Mouse (Mus musculus): ENCODE measurements at regions not wholly inside any gene's neighbourhood (a gene's known extent, or its start where the extent isn't known, plus 50 kb on each side); places are given as distances from the start of the nearest gene placed in this dataset.

- Histone ChIP-seq H3K4me3 (ENCODE audit: low read depth, low read length) (no peak overlapping the region), H3K9me3 (replicated peaks; ENCODE audit: control insufficient read depth, low read length) (no peaks in the 10 kb centered on the region), H3K27me3 (ENCODE audit: control insufficient read depth, insufficient read depth, low read depth, low read length) (no peaks in the 10 kb centered on the region), H3K4me1 (ENCODE audit: control insufficient read depth, low read depth, low read length) (no peaks in the 10 kb centered on the region), H3K27ac (ENCODE audit: low read length) (no peak overlapping the region), H3K4me2 (ENCODE audit: low read depth, low read length) (no peak overlapping the region), H3K9ac (ENCODE audit: low read depth, low read length) (no peak overlapping the region), H3K36me3 (ENCODE audit: control insufficient read depth, insufficient read depth) (no peaks in the 10 kb centered on the region)
- no peak for ATAC-seq (ENCODE audit: low read depth)
Measured at GRCm38 (mm10) chr12:35336314-35336713, 198.5 kb downstream of the Ahr start.

GRCm38 (mm10) chr12:35334344-35335075, 200.3 kb downstream of the Ahr start:
- no peak for ATAC-seq (ENCODE audit: low read depth)
- WGBS (ENCODE audit: insufficient replicate concordance): 69% methylated on average over 10 of the region's 10 CpGs

GRCm38 (mm10) chr12:35331303-35331702, 203.5 kb downstream of the Ahr start:
- no peaks in the 10 kb centered on the region for H3K27me3 ChIP-seq (ENCODE audit: control insufficient read depth, insufficient read depth, low read depth, low read length)
- H3K4me2 ChIP-seq (ENCODE audit: low read depth, low read length): no peak overlapping the region
- no peaks in the 10 kb centered on the region for H3K4me1 ChIP-seq (ENCODE audit: control insufficient read depth, low read depth, low read length)
- no peak overlapping the region for H3K27ac ChIP-seq (ENCODE audit: low read length)
- H3K4me3 ChIP-seq (ENCODE audit: low read depth, low read length): no peak overlapping the region
- H3K36me3 ChIP-seq (ENCODE audit: control insufficient read depth, insufficient read depth): no peaks in the 10 kb centered on the region
- H3K9me3 ChIP-seq (replicated peaks; ENCODE audit: control insufficient read depth, low read length): no peaks in the 10 kb centered on the region
- WGBS (ENCODE audit: insufficient replicate concordance): 74% methylated on average over 3 of the region's 3 CpGs
- ATAC-seq (ENCODE audit: low read depth): no peak
- H3K9ac ChIP-seq (ENCODE audit: low read depth, low read length): no peak overlapping the region

More at GRCm38 (mm10) chr12:35334344-35335075, 200.3 kb downstream of the Ahr start:
- H3K27ac ChIP-seq (ENCODE audit: low read length): no peak overlapping the region
- H3K4me3 ChIP-seq (ENCODE audit: low read depth, low read length): no peak overlapping the region
- no peaks in the 10 kb centered on the region for H3K9me3 ChIP-seq (replicated peaks; ENCODE audit: control insufficient read depth, low read length)
- H3K4me1 ChIP-seq (ENCODE audit: control insufficient read depth, low read depth, low read length): no peaks in the 10 kb centered on the region
- no peak overlapping the region for H3K9ac ChIP-seq (ENCODE audit: low read depth, low read length)
- no peaks in the 10 kb centered on the region for H3K27me3 ChIP-seq (ENCODE audit: control insufficient read depth, insufficient read depth, low read depth, low read length)
- no peaks in the 10 kb centered on the region for H3K36me3 ChIP-seq (ENCODE audit: control insufficient read depth, insufficient read depth)
- no peak overlapping the region for H3K4me2 ChIP-seq (ENCODE audit: low read depth, low read length)

GRCm38 (mm10) chr12:35329699-35330098, 205.1 kb downstream of the Ahr start:
- H3K27me3 ChIP-seq (ENCODE audit: control insufficient read depth, insufficient read depth, low read depth, low read length): no peaks in the 10 kb centered on the region
- no peaks in the 10 kb centered on the region for H3K9me3 ChIP-seq (replicated peaks; ENCODE audit: control insufficient read depth, low read length)
- no peak for ATAC-seq (ENCODE audit: low read depth)
- H3K27ac ChIP-seq (ENCODE audit: low read length): no peak overlapping the region
- H3K4me2 ChIP-seq (ENCODE audit: low read depth, low read length): no peak overlapping the region
- no peaks in the 10 kb centered on the region for H3K36me3 ChIP-seq (ENCODE audit: control insufficient read depth, insufficient read depth)
- 51% methylated on average over 6 of the region's 6 CpGs for WGBS (ENCODE audit: insufficient replicate concordance)
- no peak overlapping the region for H3K9ac ChIP-seq (ENCODE audit: low read depth, low read length)
- H3K4me1 ChIP-seq (ENCODE audit: control insufficient read depth, low read depth, low read length): no peaks in the 10 kb centered on the region
- H3K4me3 ChIP-seq (ENCODE audit: low read depth, low read length): no peak overlapping the region

GRCm38 (mm10) chr12:35319571-35319970, 215.3 kb downstream of the Ahr start:
- no peak overlapping the region for H3K9ac ChIP-seq (ENCODE audit: low read depth, low read length)
- no peak overlapping the region for H3K4me2 ChIP-seq (ENCODE audit: low read depth, low read length)
- H3K36me3 ChIP-seq (ENCODE audit: control insufficient read depth, insufficient read depth): no peaks in the 10 kb centered on the region
- no peaks in the 10 kb centered on the region for H3K9me3 ChIP-seq (replicated peaks; ENCODE audit: control insufficient read depth, low read length)
- WGBS (ENCODE audit: insufficient replicate concordance): 54% methylated on average over 4 of the region's 4 CpGs
- H3K27me3 ChIP-seq (ENCODE audit: control insufficient read depth, insufficient read depth, low read depth, low read length): no peaks in the 10 kb centered on the region
- H3K4me1 ChIP-seq (ENCODE audit: control insufficient read depth, low read depth, low read length): no peaks in the 10 kb centered on the region
- H3K4me3 ChIP-seq (ENCODE audit: low read depth, low read length): no peak overlapping the region
- no peak overlapping the region for H3K27ac ChIP-seq (ENCODE audit: low read length)
- no peak for ATAC-seq (ENCODE audit: low read depth)

GRCm38 (mm10) chr12:35317046-35317445, 217.8 kb downstream of the Ahr start:
- H3K36me3 ChIP-seq (ENCODE audit: control insufficient read depth, insufficient read depth): no peaks in the 10 kb centered on the region
- no peak for ATAC-seq (ENCODE audit: low read depth)
- 19% methylated on average over 3 of the region's 3 CpGs for WGBS (ENCODE audit: insufficient replicate concordance)

GRCm38 (mm10) chr12:35314035-35314434, 220.8 kb downstream of the Ahr start:
- no peaks in the 10 kb centered on the region for H3K9me3 ChIP-seq (replicated peaks; ENCODE audit: control insufficient read depth, low read length)
- H3K4me1 ChIP-seq (ENCODE audit: control insufficient read depth, low read depth, low read length): no peaks in the 10 kb centered on the region
- H3K9ac ChIP-seq (ENCODE audit: low read depth, low read length): no peak overlapping the region
- peak; percentile 54 for ATAC-seq (ENCODE audit: low read depth)
- H3K36me3 ChIP-seq (ENCODE audit: control insufficient read depth, insufficient read depth): no peaks in the 10 kb centered on the region
- no peak overlapping the region for H3K27ac ChIP-seq (ENCODE audit: low read length)
- H3K4me2 ChIP-seq (ENCODE audit: low read depth, low read length): no peak overlapping the region
- no peaks in the 10 kb centered on the region for H3K27me3 ChIP-seq (ENCODE audit: control insufficient read depth, insufficient read depth, low read depth, low read length)
- H3K4me3 ChIP-seq (ENCODE audit: low read depth, low read length): no peak overlapping the region
- WGBS (ENCODE audit: insufficient replicate concordance): 59% methylated on average over 2 of the region's 2 CpGs

More at GRCm38 (mm10) chr12:35317046-35317445, 217.8 kb downstream of the Ahr start:
- H3K27ac ChIP-seq (ENCODE audit: low read length): no peak overlapping the region
- H3K9ac ChIP-seq (ENCODE audit: low read depth, low read length): no peak overlapping the region
- H3K9me3 ChIP-seq (replicated peaks; ENCODE audit: control insufficient read depth, low read length): no peaks in the 10 kb centered on the region
- no peaks in the 10 kb centered on the region for H3K4me1 ChIP-seq (ENCODE audit: control insufficient read depth, low read depth, low read length)
- H3K4me3 ChIP-seq (ENCODE audit: low read depth, low read length): no peak overlapping the region
- H3K27me3 ChIP-seq (ENCODE audit: control insufficient read depth, insufficient read depth, low read depth, low read length): no peaks in the 10 kb centered on the region
- H3K4me2 ChIP-seq (ENCODE audit: low read depth, low read length): no peak overlapping the region

- H3K27me3 ChIP-seq (ENCODE audit: control insufficient read depth, insufficient read depth, low read depth, low read length): no peaks in the 10 kb centered on the region
Measured at GRCm38 (mm10) chr12:35313191-35313925, 221.5 kb downstream of the Ahr start.

GRCm38 (mm10) chr12:35308537-35308936, 226.3 kb downstream of the Ahr start:
- H3K36me3 ChIP-seq (ENCODE audit: control insufficient read depth, insufficient read depth): no peaks in the 10 kb centered on the region
- H3K27ac ChIP-seq (ENCODE audit: low read length): no peak overlapping the region
- H3K9me3 ChIP-seq (replicated peaks; ENCODE audit: control insufficient read depth, low read length): no peaks in the 10 kb centered on the region
- H3K9ac ChIP-seq (ENCODE audit: low read depth, low read length): no peak overlapping the region
- no peaks in the 10 kb centered on the region for H3K27me3 ChIP-seq (ENCODE audit: control insufficient read depth, insufficient read depth, low read depth, low read length)
- no peak overlapping the region for H3K4me3 ChIP-seq (ENCODE audit: low read depth, low read length)
- no peak for ATAC-seq (ENCODE audit: low read depth)
- no peak overlapping the region for H3K4me2 ChIP-seq (ENCODE audit: low read depth, low read length)
- no peaks in the 10 kb centered on the region for H3K4me1 ChIP-seq (ENCODE audit: control insufficient read depth, low read depth, low read length)

More at GRCm38 (mm10) chr12:35313191-35313925, 221.5 kb downstream of the Ahr start:
- ATAC-seq (ENCODE audit: low read depth): no peak
- Histone ChIP-seq H3K27ac (ENCODE audit: low read length) (no peak overlapping the region), H3K4me1 (ENCODE audit: control insufficient read depth, low read depth, low read length) (no peaks in the 10 kb centered on the region), H3K36me3 (ENCODE audit: control insufficient read depth, insufficient read depth) (no peaks in the 10 kb centered on the region), H3K4me3 (ENCODE audit: low read depth, low read length) (no peak overlapping the region), H3K9ac (ENCODE audit: low read depth, low read length) (no peak overlapping the region), H3K9me3 (replicated peaks; ENCODE audit: control insufficient read depth, low read length) (no peaks in the 10 kb centered on the region), H3K4me2 (ENCODE audit: low read depth, low read length) (no peak overlapping the region)
- 49% methylated on average over 11 of the region's 11 CpGs for WGBS (ENCODE audit: insufficient replicate concordance)

Measured in liver, embryonic 16.5 days (tissue).